Mouse (Mus musculus) forebrain, postnatal 0 days (tissue): Measurements from ENCODE around the gene Ifrd2. TPM values are rescaled to one million over a fixed set of nuclear protein-coding genes. Genes with fewer than 3 reads are reported as not detected.

ENCODE experiments used
- ATAC-seq: fragments of 200-750 bp; cut with Nextera tagmentation; 2 replicates; pipeline ENCODE4 v1.8.0; 2017; ENCODE audit warnings: mild to moderate bottlenecking, moderate library complexity
- DNase-seq: peaks from one replicate; pipeline ENCODE4 v3.0.0-alpha.2; 2015
- H3K27ac ChIP-seq: fragments of 300-500 bp; sonication (generic); 2 replicates; pipeline ENCODE4 v1.5.1; 2014; ENCODE audit warnings: low read depth, mild to moderate bottlenecking, antibody characterized with exemption, low read length, moderate library complexity, mixed read lengths
- H3K27me3 ChIP-seq: fragments of 300-500 bp; sonication (generic); 2 replicates; pipeline ENCODE4 v1.6.1; 2014; ENCODE audit warnings: mild to moderate bottlenecking, low read length, mixed read lengths; ENCODE audit not compliant: insufficient read depth
- H3K36me3 ChIP-seq: fragments of 300-500 bp; sonication (generic); 2 replicates; pipeline ENCODE4 v1.6.1; 2014; ENCODE audit warnings: mild to moderate bottlenecking, moderate library complexity; ENCODE audit not compliant: insufficient read depth
- H3K4me1 ChIP-seq: fragments of 300-500 bp; sonication (generic); 2 replicates; pipeline ENCODE4 v1.6.1; 2014; ENCODE audit warnings: antibody characterized with exemption; ENCODE audit not compliant: insufficient read depth
- H3K4me2 ChIP-seq: fragments of 300-500 bp; sonication (generic); 2 replicates; pipeline ENCODE4 v1.6.1; 2014; ENCODE audit warnings: low read depth, mild to moderate bottlenecking, moderate library complexity
- H3K4me3 ChIP-seq: fragments of 300-500 bp; sonication (generic); 2 replicates; pipeline ENCODE4 v1.5.1; 2014; ENCODE audit warnings: low read depth, low read length, mixed read lengths
- H3K9ac ChIP-seq: fragments of 300-500 bp; sonication (generic); 2 replicates; pipeline ENCODE4 v1.6.1; 2014; ENCODE audit warnings: mild to moderate bottlenecking
- H3K9me3 ChIP-seq: fragments of 300-500 bp; sonication (generic); 2 replicates; pipeline ENCODE4 v1.6.1; 2016; ENCODE audit warnings: low read length
- CTCF ChIP-seq: sonication (generic); IDR thresholded peaks from 2 replicates; pipeline ENCODE4 v1.5.1; 2016; ENCODE audit warnings: antibody characterized with exemption, control low read depth, low read depth
- WGBS: fragments of 180-500 bp; shearing (Covaris S2); extraction: QIAGEN DNeasy Blood & Tissue Kit; methylation state at CpG from one replicate; pipeline ENCODE4 v1.1.7; 2014; 5-methylcytosine and 5-hydroxymethylcytosine counted together
- polyA plus RNA-seq: library from polyadenylated mRNA; unstranded; fragments of >200 nt; fragmentation: Nextera tagmentation; extraction: Ambion mirVana; gene quantifications from 2 replicates; pipeline ENCODE4 v1.2.1, GENCODE M21; 2015
- total RNA-seq: library from RNA; depleted of rRNA; stranded (reverse); fragments of >200 nt; gene quantifications from 2 replicates; pipeline ENCODE4 v1.2.3, GENCODE M21; 2014

The Ifrd2 gene
- total and polyA plus RNA-seq, 2 experiments from 2014 or later, result 7.4 to 13.8 TPM

- peak; percentile 98 for TF ChIP-seq CTCF
- peaks cover 35% of the 10 kb centered on the region for H3K36me3 ChIP-seq
- H3K9me3 ChIP-seq, result no peaks in the 10 kb centered on the region
Measured at GRCm38 (mm10) chr9:107612191-107612944, 24.9 kb downstream of the Ifrd2 start.

GRCm38 (mm10) chr9:107612945-107613569, 25.6 kb downstream of the Ifrd2 start:
- H3K4me1 ChIP-seq, result 0 out of 2 replicates have a peak, but pooled peaks cover 10% of the 10 kb centered on the region
- peak overlapping the region; percentile 33 for H3K4me3 ChIP-seq
- peak overlapping the region; percentile 72 for H3K9ac ChIP-seq
- peak overlapping the region; percentile 62 for H3K4me2 ChIP-seq
- no peaks in the 10 kb centered on the region for H3K9me3 ChIP-seq
- DNase-seq, result peak; percentile 78
- TF ChIP-seq CTCF, result peak; percentile 38
- peak overlapping the region; percentile 97 for H3K27ac ChIP-seq
- 11% methylated on average over 12 of the region's 12 CpGs for WGBS
- peaks cover 39% of the 10 kb centered on the region for H3K36me3 ChIP-seq
- no peaks in the 10 kb centered on the region for H3K27me3 ChIP-seq
- ATAC-seq, result peak; percentile 32; the same call in 1 of the 2 replicates

More at GRCm38 (mm10) chr9:107612191-107612944, 24.9 kb downstream of the Ifrd2 start:
- Histone ChIP-seq H3K4me1 (0 out of 2 replicates have a peak, but pooled peaks cover 10% of the 10 kb centered on the region), H3K9ac (peak overlapping the region; percentile 72), H3K4me2 (peak overlapping the region; percentile 62), H3K27me3 (no peaks in the 10 kb centered on the region), H3K27ac (peak overlapping the region; percentile 97), H3K4me3 (peak overlapping the region; percentile 33)
- DNase-seq, result peak; percentile 98
- peak; percentile 96 for ATAC-seq
- WGBS, result 3% methylated on average over 38 of the region's 48 CpGs

- H3K9me3 ChIP-seq, result no peaks in the 10 kb centered on the region
- H3K4me1 ChIP-seq, result 0 out of 2 replicates have a peak, but pooled peaks cover 10% of the 10 kb centered on the region
- no peaks in the 10 kb centered on the region for H3K27me3 ChIP-seq
- no peak for TF ChIP-seq CTCF
- no peak overlapping the region for H3K9ac ChIP-seq
- WGBS, result 69% methylated on average over 4 of the region's 4 CpGs
- DNase-seq (no peak), ATAC-seq (no peak)
- H3K27ac ChIP-seq, result 0 out of 2 replicates have a peak overlapping the region, but pooled peaks have one; percentile 9
- H3K36me3 ChIP-seq, result peaks cover 59% of the 10 kb centered on the region
- H3K4me2 ChIP-seq, result no peak overlapping the region
- no peak overlapping the region for H3K4me3 ChIP-seq
Measured at GRCm38 (mm10) chr9:107615035-107615434, 27.6 kb downstream of the Ifrd2 start.

DNA sequence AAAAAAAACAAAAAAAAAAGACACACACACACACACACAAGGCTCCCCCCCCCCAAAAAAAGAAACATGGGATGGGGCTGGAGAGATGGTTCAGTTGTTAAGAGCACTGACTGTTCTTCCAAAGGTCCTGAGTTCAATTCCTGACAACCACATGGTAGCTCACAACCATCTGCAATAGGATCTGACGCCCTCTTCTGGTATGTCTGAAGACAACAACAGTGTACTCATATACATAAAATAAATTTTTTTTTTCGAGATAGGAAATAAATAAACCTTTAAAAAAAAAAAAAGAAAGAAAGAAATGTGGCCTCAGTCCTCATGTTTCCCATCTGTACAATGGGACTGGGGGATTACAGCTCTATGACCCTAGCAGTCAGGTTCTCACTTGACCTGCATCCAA, 30.0 kb downstream of the Ifrd2 start:
- Histone ChIP-seq H3K4me1 (no peaks in the 10 kb centered on the region), H3K27me3 (no peaks in the 10 kb centered on the region), H3K9ac (no peak overlapping the region), H3K4me2 (no peak overlapping the region), H3K9me3 (no peaks in the 10 kb centered on the region), H3K36me3 (peaks cover 61% of the 10 kb centered on the region), H3K27ac (no peak overlapping the region), H3K4me3 (no peak overlapping the region)
- DNase-seq (no peak), ATAC-seq (no peak)
- peak; percentile 35 for TF ChIP-seq CTCF
- WGBS, result 80% methylated on average over 2 of the region's 2 CpGs

GRCm38 (mm10) chr9:107618098-107618497, 30.7 kb downstream of the Ifrd2 start:
- DNase-seq (no peak), ATAC-seq (no peak)
- H3K27me3 ChIP-seq, result no peaks in the 10 kb centered on the region
- H3K4me1 ChIP-seq, result no peaks in the 10 kb centered on the region
- no peak for TF ChIP-seq CTCF
- H3K27ac ChIP-seq, result no peak overlapping the region
- no peak overlapping the region for H3K9ac ChIP-seq
- H3K4me2 ChIP-seq, result no peak overlapping the region
- WGBS, result 77% methylated on average over 6 of the region's 6 CpGs
- H3K4me3 ChIP-seq, result no peak overlapping the region
- peaks cover 61% of the 10 kb centered on the region for H3K36me3 ChIP-seq
- no peaks in the 10 kb centered on the region for H3K9me3 ChIP-seq

- no peak overlapping the region for H3K4me2 ChIP-seq
- no peak overlapping the region for H3K4me3 ChIP-seq
- no peak overlapping the region for H3K9ac ChIP-seq
- DNase-seq (no peak), ATAC-seq (0 out of 2 replicates have a peak, but pooled peaks have one; percentile 14)
- H3K36me3 ChIP-seq, result peaks cover 58% of the 10 kb centered on the region
- H3K4me1 ChIP-seq, result no peaks in the 10 kb centered on the region
- TF ChIP-seq CTCF, result no peak
- 0 out of 2 replicates have a peak overlapping the region, but pooled peaks have one; percentile 15 for H3K27ac ChIP-seq
- H3K9me3 ChIP-seq, result no peaks in the 10 kb centered on the region
- H3K27me3 ChIP-seq, result no peaks in the 10 kb centered on the region
- 38% methylated on average over 13 of the region's 13 CpGs for WGBS
Measured at GRCm38 (mm10) chr9:107618778-107619545, 31.5 kb downstream of the Ifrd2 start.
